Mouse (Mus musculus): Measurements from ENCODE around the gene Mas1. TPM values are rescaled to one million over a fixed set of nuclear protein-coding genes. Genes with fewer than 3 reads are reported as not detected.

Mas1 gene
- polyA plus RNA-seq, 1 experiment from 2014 or later, result 0.49 TPM

DNA sequence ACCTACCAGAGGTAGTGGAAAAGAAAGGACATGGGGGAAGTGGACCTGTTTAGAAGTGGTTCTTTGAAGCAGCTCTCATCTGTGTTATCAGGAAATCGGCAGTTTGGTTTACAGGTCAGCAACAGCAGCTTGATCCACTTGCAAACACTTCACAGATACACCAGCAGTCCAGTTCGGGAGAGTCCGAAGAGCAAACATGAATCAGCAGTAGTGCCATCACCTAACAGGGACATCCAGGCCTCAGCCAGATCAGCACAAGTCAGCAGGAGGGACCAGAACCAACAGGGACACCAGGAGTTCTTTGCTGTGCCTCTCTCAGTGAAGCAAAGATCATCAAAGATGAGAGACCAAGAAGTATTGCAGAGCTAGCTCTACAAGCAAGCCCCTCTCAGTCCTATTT is 53.4 kb downstream of the Mas1 start:
- H3K4me2 ChIP-seq, result no peak overlapping the region
- no peak overlapping the region for H3K9ac ChIP-seq
- H3K4me3 ChIP-seq, result no peak overlapping the region
- ATAC-seq (replicated peaks; ENCODE audit: insufficient number of reproducible peaks, insufficient read depth, low FRiP score, low read depth), result no peak
- H3K4me1 ChIP-seq (replicated peaks), result peaks cover 13% of the 10 kb centered on the region
- H3K9me3 ChIP-seq (replicated peaks), result no peaks in the 10 kb centered on the region
- WGBS, result 51% methylated on average over 3 of the region's 3 CpGs
- no peaks in the 10 kb centered on the region for H3K27me3 ChIP-seq
- peaks cover 63% of the 10 kb centered on the region for H3K36me3 ChIP-seq
- no peak overlapping the region for H3K27ac ChIP-seq

DNA sequence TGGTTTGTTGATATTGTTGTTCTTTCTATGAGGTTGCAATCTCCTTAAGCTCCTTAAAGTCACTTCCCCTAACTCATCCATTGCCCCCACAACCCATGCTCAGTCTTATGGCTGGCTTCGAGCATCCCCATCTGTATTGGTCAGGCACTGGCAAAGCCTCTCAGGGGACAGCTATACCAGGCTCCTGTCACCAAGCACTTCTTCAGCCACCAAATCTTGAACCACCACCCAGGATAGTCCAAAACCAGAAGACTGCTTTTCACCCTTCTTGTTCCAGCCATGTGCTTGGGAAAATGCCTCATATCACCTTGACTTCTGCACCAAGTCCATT is 57.0 kb downstream of the Mas1 start:
- no peaks in the 10 kb centered on the region for H3K27me3 ChIP-seq
- no peak overlapping the region for H3K27ac ChIP-seq
- H3K4me3 ChIP-seq, result no peak overlapping the region
- WGBS, result 81% methylated on average over 1 of the region's 1 CpGs
- no peak overlapping the region for H3K4me2 ChIP-seq
- H3K9ac ChIP-seq, result no peak overlapping the region
- no peak for ATAC-seq (replicated peaks; ENCODE audit: insufficient number of reproducible peaks, insufficient read depth, low FRiP score, low read depth)
- peaks cover 27% of the 10 kb centered on the region for H3K4me1 ChIP-seq (replicated peaks)
- no peaks in the 10 kb centered on the region for H3K9me3 ChIP-seq (replicated peaks)
- H3K36me3 ChIP-seq, result peaks cover 29% of the 10 kb centered on the region

DNA sequence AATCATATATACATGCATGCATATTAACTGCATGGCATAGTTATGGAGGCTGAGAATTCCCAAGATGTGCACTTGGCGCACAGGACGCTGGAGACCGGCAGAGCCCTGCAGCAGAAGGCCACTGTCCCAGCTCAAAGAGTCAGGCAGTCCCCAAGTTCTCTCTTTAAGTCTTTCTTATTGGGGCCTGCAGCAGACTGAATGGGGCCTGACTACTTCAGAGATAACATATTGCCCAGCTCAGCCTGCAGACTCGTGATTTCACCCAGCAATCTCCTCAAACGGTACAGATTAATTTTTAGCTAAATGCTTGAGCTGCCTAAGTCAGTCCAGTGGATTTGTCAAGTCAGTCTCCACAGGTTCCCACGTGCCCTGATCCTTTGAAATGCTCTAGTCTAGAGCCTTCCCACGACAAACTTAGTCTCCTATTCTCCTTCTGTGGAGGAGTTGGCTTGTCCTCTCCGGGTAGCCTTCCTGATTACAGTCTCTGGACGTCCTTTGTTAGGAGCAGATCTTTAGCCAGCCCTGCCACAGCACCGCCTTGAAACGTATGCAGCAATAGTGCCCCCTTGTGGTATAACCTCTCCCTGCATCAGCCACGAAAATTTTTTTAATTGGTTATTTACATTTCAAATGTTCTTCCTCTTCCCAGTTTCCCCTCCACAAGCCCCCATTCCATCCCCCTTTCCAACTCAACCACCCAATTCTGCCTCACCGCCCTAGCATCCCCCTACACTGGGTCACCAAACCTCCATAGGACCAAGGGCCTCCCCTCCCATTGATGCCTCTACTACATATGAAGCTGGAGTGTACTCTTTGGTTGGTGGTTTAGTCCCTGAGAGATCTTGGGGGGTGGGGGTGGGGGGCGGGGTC is 57.6 kb downstream of the Mas1 start:
- Histone ChIP-seq H3K27me3 (no peaks in the 10 kb centered on the region), H3K9me3 (replicated peaks) (no peaks in the 10 kb centered on the region), H3K4me1 (replicated peaks) (peaks cover 27% of the 10 kb centered on the region), H3K9ac (peak overlapping the region; percentile 34; the same call in 1 of the 2 replicates), H3K4me2 (peak overlapping the region; percentile 26; the same call in 1 of the 2 replicates), H3K27ac (peak overlapping the region; percentile 90), H3K36me3 (peaks cover 25% of the 10 kb centered on the region), H3K4me3 (no peak overlapping the region)
- 16% methylated on average over 14 of the region's 14 CpGs for WGBS
- peak; percentile 81 for ATAC-seq (replicated peaks; ENCODE audit: insufficient number of reproducible peaks, insufficient read depth, low FRiP score, low read depth)

DNA sequence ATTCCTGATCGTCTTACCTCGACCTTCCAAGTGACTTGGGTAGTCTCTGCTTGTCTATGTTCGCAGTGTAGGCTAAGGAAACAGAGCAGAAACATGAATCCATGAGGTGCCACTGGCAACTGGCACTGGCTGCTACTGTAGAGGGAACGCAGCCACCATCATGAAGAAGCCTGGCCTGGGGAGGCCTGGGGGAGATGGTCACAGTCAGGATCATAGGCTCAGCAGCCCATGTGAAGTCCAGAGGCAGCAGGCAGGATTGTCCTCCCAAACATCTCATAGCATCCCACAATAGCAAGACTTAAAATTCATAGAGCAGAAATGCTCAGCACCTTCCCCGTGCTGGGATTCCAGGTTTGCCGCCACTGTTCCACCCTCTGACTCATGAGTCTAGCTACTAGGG is 59.1 kb downstream of the Mas1 start:
- H3K9ac ChIP-seq, result peak overlapping the region; percentile 25; the same call in 1 of the 2 replicates
- peaks cover 31% of the 10 kb centered on the region for H3K4me1 ChIP-seq (replicated peaks)
- no peaks in the 10 kb centered on the region for H3K9me3 ChIP-seq (replicated peaks)
- 85% methylated on average over 6 of the region's 6 CpGs for WGBS
- H3K4me3 ChIP-seq, result no peak overlapping the region
- no peak for ATAC-seq (replicated peaks; ENCODE audit: insufficient number of reproducible peaks, insufficient read depth, low FRiP score, low read depth)
- no peaks in the 10 kb centered on the region for H3K27me3 ChIP-seq
- no peak overlapping the region for H3K4me2 ChIP-seq
- peaks cover 10% of the 10 kb centered on the region; the same call in 1 of the 2 replicates for H3K36me3 ChIP-seq
- peak overlapping the region; percentile 90 for H3K27ac ChIP-seq

DNA sequence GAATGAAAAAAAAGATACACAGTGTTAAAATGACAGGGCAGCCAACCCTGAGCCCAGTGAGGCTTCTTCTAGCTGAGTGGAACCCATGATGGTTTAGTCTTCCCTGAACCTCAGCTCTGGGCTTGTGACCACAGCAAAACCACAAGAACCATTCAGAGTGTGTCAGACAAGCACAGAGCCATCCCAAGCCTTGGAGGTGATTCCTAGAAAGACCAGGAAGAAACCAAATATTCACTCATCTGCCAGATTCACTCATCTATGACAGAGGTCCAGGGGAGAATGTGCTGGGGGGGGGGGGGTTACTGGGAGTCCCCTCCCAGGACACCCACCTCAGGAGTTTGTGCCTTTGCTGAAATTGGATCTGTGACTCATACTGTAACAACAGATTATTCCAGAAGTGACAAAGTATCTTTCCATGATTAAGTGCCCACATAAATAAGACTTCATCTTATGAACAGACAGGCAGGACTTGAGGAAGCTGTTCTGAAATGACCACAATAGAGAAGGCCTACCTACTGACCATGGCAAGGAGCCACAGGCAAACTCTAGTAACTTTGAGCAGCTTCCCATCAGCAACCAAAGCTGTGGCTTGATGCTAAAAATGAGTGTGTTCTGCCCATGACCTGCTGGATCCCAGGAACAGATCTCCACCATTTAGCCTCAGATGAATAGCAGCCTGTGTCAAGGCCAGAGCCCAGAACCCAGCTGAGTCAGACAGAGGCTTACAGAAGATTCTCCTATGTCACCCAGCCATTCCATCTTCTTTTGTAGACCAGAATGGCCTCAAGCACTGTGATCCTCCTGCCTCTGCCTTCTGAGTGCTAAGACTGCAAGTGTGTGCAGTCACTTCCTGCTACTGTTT is 63.1 kb downstream of the Mas1 start:
- H3K4me1 ChIP-seq (replicated peaks), result peaks cover 28% of the 10 kb centered on the region
- no peak overlapping the region for H3K4me3 ChIP-seq
- H3K36me3 ChIP-seq, result no peaks in the 10 kb centered on the region
- H3K9me3 ChIP-seq (replicated peaks), result no peaks in the 10 kb centered on the region
- no peaks in the 10 kb centered on the region for H3K27me3 ChIP-seq
- ATAC-seq (replicated peaks; ENCODE audit: insufficient number of reproducible peaks, insufficient read depth, low FRiP score, low read depth), result no peak
- H3K4me2 ChIP-seq, result no peak overlapping the region
- H3K27ac ChIP-seq, result peak overlapping the region; percentile 11; the same call in 1 of the 2 replicates
- no peak overlapping the region for H3K9ac ChIP-seq

DNA sequence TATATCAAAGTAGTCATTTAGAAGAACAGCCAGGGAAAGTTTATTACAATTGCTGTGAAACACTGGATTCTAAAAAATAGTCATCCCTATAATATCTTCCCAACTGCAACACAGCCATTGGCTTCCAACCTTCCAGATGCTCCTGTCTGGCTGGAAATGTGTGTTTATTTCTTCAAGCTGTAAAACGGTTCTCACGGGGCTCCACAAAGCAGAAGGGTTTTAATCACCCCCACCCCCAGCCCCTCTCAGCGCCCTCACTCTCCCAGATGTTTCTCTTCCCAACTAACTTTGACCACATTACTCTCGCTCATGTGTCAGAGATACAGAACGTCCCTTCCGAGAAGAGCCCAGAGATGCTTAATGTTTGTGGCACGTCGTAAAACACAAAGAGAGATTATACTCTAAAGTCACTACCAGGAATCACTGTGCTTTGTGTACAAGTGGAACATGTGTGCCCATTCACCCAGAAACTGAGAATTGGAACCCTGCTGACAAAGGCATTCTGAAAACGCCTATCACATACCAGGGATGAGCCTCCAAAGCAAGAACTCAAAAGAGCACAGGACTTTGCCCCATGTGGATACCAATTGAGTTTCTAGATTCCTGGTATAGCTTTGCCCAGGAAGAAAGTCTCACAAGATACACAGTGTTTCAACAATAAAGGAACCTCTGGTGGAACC is 65.9 kb downstream of the Mas1 start:
- H3K9ac ChIP-seq, result no peak overlapping the region
- no peak overlapping the region for H3K4me2 ChIP-seq
- no peaks in the 10 kb centered on the region for H3K9me3 ChIP-seq (replicated peaks)
- peak overlapping the region; percentile 23; the same call in 1 of the 2 replicates for H3K27ac ChIP-seq
- no peaks in the 10 kb centered on the region for H3K27me3 ChIP-seq
- 57% methylated on average over 9 of the region's 9 CpGs for WGBS
- no peak overlapping the region for H3K4me3 ChIP-seq
- ATAC-seq (replicated peaks; ENCODE audit: insufficient number of reproducible peaks, insufficient read depth, low FRiP score, low read depth), result no peak
- peaks cover 36% of the 10 kb centered on the region for H3K4me1 ChIP-seq (replicated peaks)
- no peaks in the 10 kb centered on the region for H3K36me3 ChIP-seq

DNA sequence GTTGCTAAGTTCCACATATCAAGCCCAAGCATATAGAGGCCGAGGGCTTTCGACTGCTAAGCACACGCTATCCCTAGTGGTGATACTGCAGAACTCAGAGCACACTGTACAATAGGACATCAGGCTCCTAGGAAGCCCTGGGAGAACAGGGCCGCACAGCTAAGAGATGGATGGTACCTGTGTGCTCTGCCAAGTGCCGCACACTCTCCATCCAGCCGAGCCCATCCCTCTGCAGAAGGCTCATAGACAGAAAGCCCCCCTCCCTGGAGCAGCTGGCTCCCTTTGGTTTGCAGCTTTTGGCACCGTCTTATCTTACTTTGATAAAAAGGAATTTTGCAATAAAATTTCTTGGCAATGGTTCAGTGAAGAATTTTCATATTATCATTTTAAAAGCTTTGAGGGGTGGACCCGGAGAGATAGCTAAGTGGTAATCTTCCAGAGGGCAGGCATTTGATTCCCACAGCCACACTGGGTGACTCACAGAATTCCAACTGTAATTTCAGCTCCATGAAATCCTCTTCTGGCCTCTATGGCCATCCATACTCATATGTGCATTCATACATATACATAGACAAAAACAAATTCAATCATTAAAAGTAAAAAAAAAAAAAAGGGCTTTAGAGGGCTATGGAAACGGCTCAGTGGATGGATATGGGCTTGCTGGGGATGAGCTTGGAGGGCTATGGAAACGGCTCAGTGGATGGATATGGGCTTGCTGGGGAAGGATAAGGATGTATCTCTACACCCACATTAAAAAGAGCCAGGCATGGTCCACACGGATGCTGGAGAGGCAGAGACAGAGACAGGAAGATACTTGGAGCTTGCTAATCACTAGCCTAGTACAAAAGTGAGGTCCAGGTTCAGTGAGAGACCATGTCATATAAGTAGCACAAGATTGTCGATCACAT is 68.3 kb downstream of the Mas1 start:
- Histone ChIP-seq H3K36me3 (no peaks in the 10 kb centered on the region), H3K27me3 (no peaks in the 10 kb centered on the region), H3K27ac (peak overlapping the region; percentile 81), H3K4me1 (replicated peaks) (peaks cover 50% of the 10 kb centered on the region), H3K4me3 (no peak overlapping the region), H3K4me2 (no peak overlapping the region), H3K9ac (no peak overlapping the region), H3K9me3 (replicated peaks) (no peaks in the 10 kb centered on the region)
- peak; percentile 83 for ATAC-seq (replicated peaks; ENCODE audit: insufficient number of reproducible peaks, insufficient read depth, low FRiP score, low read depth)
- WGBS, result 39% methylated on average over 12 of the region's 12 CpGs

DNA sequence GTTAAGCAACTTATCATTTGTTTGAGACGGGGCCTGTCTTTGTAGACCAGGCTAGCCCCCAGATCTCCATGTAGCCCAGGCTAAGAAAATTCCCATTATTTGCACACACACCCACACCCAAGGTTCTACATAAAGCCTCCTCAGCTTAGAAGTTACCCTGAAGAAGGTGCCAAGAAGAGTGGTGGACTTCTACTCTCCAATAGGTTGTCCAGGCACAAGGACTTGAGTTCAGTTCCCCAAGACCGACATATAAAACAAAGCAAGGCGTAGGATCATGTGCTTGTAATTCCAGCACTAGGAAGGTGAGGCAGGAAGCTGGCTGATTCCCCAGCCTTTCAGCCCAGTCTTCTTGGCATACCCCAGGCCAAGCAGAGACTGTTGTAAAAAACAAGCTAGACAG is 69.4 kb downstream of the Mas1 start:
- H3K27me3 ChIP-seq, result no peaks in the 10 kb centered on the region
- WGBS, result 84% methylated on average over 3 of the region's 3 CpGs
- H3K27ac ChIP-seq, result peak overlapping the region; percentile 81
- no peak overlapping the region for H3K9ac ChIP-seq
- H3K4me3 ChIP-seq, result no peak overlapping the region
- H3K9me3 ChIP-seq (replicated peaks), result no peaks in the 10 kb centered on the region
- ATAC-seq (replicated peaks; ENCODE audit: insufficient number of reproducible peaks, insufficient read depth, low FRiP score, low read depth), result no peak
- no peaks in the 10 kb centered on the region for H3K36me3 ChIP-seq
- peaks cover 58% of the 10 kb centered on the region for H3K4me1 ChIP-seq (replicated peaks)
- H3K4me2 ChIP-seq, result no peak overlapping the region

DNA sequence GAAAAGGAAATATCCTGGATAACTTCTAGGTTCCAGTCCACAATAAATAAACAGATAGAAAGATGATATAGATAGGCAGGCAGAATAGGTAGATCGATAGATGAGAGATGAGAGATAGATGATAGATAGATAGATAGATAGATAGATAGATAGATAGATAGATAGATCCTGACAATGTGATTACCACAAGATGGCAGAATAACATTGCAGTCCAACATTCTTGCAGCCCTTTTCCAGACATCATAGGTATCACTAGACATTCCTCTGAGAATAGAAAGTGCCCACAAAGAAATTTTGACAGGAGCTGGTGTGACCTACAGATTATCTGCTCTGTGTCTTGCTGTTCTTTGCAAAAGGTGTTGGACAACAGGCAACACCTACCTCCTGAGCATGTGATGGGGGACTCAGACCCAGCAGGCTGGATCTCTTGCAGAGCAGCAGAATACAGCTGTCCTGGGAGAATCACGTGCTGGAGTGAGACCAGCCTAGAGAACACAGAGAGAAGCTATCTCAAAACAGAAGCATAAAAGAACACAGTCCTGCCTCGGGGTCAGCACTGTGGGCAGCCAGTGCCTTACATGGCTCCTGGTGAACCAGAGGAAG is 70.4 kb downstream of the Mas1 start:
- Histone ChIP-seq H3K27me3 (no peaks in the 10 kb centered on the region), H3K27ac (peak overlapping the region; percentile 81), H3K4me1 (replicated peaks) (peaks cover 69% of the 10 kb centered on the region), H3K4me2 (no peak overlapping the region), H3K9ac (no peak overlapping the region), H3K4me3 (no peak overlapping the region), H3K9me3 (replicated peaks) (no peaks in the 10 kb centered on the region), H3K36me3 (no peaks in the 10 kb centered on the region)
- ATAC-seq (replicated peaks; ENCODE audit: insufficient number of reproducible peaks, insufficient read depth, low FRiP score, low read depth), result peak; percentile 27
- WGBS, result 47% methylated on average over 3 of the region's 3 CpGs

DNA sequence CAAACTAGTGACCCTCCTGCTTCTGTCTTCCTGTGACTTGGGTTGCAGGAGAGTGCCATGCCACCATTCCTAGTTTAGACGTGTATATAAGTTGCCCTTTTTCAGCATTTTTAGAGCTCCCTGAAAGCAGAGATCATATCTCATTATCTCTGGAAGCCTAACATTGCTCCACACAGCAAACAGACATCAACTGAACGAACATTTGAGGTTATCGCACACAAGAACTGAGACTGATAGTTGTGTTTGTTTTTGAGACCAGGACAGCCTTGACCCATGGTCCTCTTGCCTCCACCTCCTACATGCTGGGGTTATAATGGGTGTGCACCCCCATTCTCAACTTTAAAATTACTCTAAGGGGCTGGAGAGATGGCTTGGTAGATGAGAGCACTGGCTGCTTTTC is 71.3 kb downstream of the Mas1 start:
- H3K27me3 ChIP-seq, result no peaks in the 10 kb centered on the region
- H3K4me3 ChIP-seq, result no peak overlapping the region
- ATAC-seq (replicated peaks; ENCODE audit: insufficient number of reproducible peaks, insufficient read depth, low FRiP score, low read depth), result no peak
- H3K36me3 ChIP-seq, result no peaks in the 10 kb centered on the region
- H3K9me3 ChIP-seq (replicated peaks), result no peaks in the 10 kb centered on the region
- H3K27ac ChIP-seq, result peak overlapping the region; percentile 96
- H3K9ac ChIP-seq, result no peak overlapping the region
- WGBS, result 64% methylated on average over 3 of the region's 3 CpGs
- no peak overlapping the region for H3K4me2 ChIP-seq
- peaks cover 77% of the 10 kb centered on the region for H3K4me1 ChIP-seq (replicated peaks)

All from heart, embryonic 15.5 days (tissue).